Mouse (Mus musculus) limb, embryonic 14.5 days (tissue): ENCODE results near the gene Phc3. TPM values are rescaled to one million over a fixed set of nuclear protein-coding genes. Genes with fewer than 3 reads are reported as not detected.

Experiments
- ATAC-seq: fragments of 200-750 bp; cut with Nextera tagmentation; 2 replicates; pipeline ENCODE4 v1.8.0; 2017; ENCODE audit warnings: low read depth, moderate number of reproducible peaks, moderate TSS enrichment; ENCODE audit not compliant: low FRiP score
- DNase-seq: peaks from one replicate; pipeline ENCODE4 v3.0.0-alpha.2; 2015; ENCODE audit warnings: low spot score
- H3K27ac ChIP-seq: fragments of 300-500 bp; sonication (generic); replicated peaks from 2 replicates; pipeline ENCODE4 v1.5.1; 2014; ENCODE audit warnings: low read depth, mild to moderate bottlenecking, low read length, moderate library complexity, mixed read lengths
- H3K27me3 ChIP-seq: fragments of 300-500 bp; sonication (generic); 2 replicates; pipeline ENCODE4 v1.6.1; 2014; ENCODE audit warnings: low read length, mixed read lengths; ENCODE audit not compliant: control insufficient read depth, insufficient read depth
- H3K36me3 ChIP-seq: fragments of 300-500 bp; sonication (generic); 2 replicates; pipeline ENCODE4 v1.6.1; 2014; ENCODE audit warnings: mild to moderate bottlenecking, low read length, moderate library complexity, mixed read lengths; ENCODE audit not compliant: control insufficient read depth, insufficient read depth
- H3K4me1 ChIP-seq: fragments of 300-500 bp; sonication (generic); 2 replicates; pipeline ENCODE4 v1.6.1; 2014; ENCODE audit warnings: antibody characterized with exemption, low read length, mixed read lengths; ENCODE audit not compliant: control insufficient read depth, insufficient read depth
- H3K4me2 ChIP-seq: fragments of 300-500 bp; sonication (generic); replicated peaks from 2 replicates; pipeline ENCODE4 v1.6.1; 2014; ENCODE audit warnings: low read depth, mild to moderate bottlenecking, low read length, moderate library complexity; ENCODE audit not compliant: severe bottlenecking
- H3K4me3 ChIP-seq: fragments of 300-500 bp; sonication (generic); replicated peaks from 2 replicates; pipeline ENCODE4 v1.5.1; 2014; ENCODE audit warnings: low read length
- H3K9ac ChIP-seq: fragments of 300-500 bp; sonication (generic); 2 replicates; pipeline ENCODE4 v1.6.1; 2014; ENCODE audit warnings: mild to moderate bottlenecking, low read depth, low read length, moderate library complexity; ENCODE audit not compliant: severe bottlenecking
- H3K9me3 ChIP-seq: fragments of 300-500 bp; sonication (generic); 2 replicates; pipeline ENCODE4 v1.6.1; 2016; ENCODE audit warnings: low read length; ENCODE audit not compliant: control insufficient read depth
- POLR2A ChIP-seq: fragments of 200-500 bp; IDR thresholded peaks from 2 replicates; pipeline ENCODE4 v1.8.0; 2012; ENCODE audit warnings: inconsistent platforms, mild to moderate bottlenecking, moderate library complexity, borderline replicate concordance; ENCODE audit not compliant: insufficient read depth, insufficient read length; ENCODE audit errors: extremely low read depth
- WGBS: fragments of 180-500 bp; shearing (Covaris S2); extraction: QIAGEN DNeasy Blood & Tissue Kit; methylation state at CpG from one replicate; pipeline ENCODE4 v1.1.7; 2014; 5-methylcytosine and 5-hydroxymethylcytosine counted together
- polyA plus RNA-seq, 2 experiments: library from polyadenylated mRNA; depleted of rRNA in 1 of 2; stranded (reverse) in 1 of 2; unstranded in 1 of 2; fragments of >200 nt; fragmentation: Nextera tagmentation in 1 of 2; extraction: Ambion mirVana in 1 of 2; gene quantifications; 2 replicates each; pipeline versions ENCODE4 v1.2.1 to v1.2.3; 2012 to 2014

Gene Phc3
- polyA plus RNA-seq, 2 experiments = 7.9 to 16.9 TPM

DNA sequence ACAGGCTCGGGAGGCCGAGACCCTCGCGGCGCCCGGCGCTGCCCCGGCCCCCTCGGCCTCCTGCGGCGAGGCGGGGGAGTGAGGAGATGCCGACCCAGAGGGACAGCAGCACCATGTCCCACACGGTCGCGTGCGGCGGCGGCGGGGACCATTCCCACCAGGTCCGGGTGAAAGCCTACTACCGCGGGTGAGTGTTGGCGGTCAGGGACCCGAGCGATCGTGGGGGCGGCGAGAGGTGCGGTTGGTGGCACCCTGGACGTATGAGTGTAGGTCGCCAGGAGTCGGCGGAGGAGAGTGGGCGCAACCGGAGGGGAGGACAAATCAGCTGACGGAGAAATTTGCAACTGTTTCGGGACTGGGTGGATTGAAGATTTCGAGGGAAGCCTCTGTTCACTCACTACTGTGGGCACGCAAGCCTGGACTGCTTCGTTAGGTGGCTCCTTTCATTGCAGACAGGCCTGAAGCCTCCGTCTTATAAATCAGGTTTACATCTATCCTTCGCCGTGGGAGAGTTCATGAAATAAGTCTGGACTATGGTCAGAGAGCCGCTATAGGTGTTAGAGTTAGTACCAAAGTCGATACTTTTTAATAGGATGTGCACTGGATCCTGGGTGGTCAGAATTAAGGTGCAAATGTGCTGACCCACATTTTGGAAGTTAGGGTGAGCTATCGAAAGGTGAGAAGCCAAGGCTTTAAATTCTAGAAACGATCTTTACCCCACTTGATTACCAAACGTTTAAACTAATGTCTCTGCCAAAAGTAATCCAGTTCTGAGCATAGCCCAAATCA lies 26.9 kb upstream of the Phc3 start:
- TF ChIP-seq POLR2A = no peak
- peak overlapping the region; percentile 85 for H3K9ac ChIP-seq
- H3K4me1 ChIP-seq = peaks cover 28% of the 10 kb centered on the region
- H3K9me3 ChIP-seq = no peaks in the 10 kb centered on the region
- no peaks in the 10 kb centered on the region for H3K27me3 ChIP-seq
- DNase-seq (peak; percentile 59), ATAC-seq (peak; percentile 38)
- under 1% methylated on average over 39 of the region's 49 CpGs for WGBS
- H3K4me2 ChIP-seq = peak overlapping the region; percentile 72
- peak overlapping the region; percentile 91 for H3K4me3 ChIP-seq
- no peaks in the 10 kb centered on the region for H3K36me3 ChIP-seq
- H3K27ac ChIP-seq = peak overlapping the region; percentile 79

GRCm38 (mm10) chr3:30995283-30995898 lies 26.2 kb upstream of the Phc3 start, which contains the start of gene Prkci:
TSS of gene Prkci (plus strand) at chr3:30995747.
- Histone ChIP-seq H3K27me3 (no peaks in the 10 kb centered on the region), H3K4me3 (peak within 1 kb of the TSS; percentile 91), H3K4me1 (peaks cover 28% of the 10 kb centered on the region), H3K36me3 (no peaks in the 10 kb centered on the region), H3K27ac (peak within 1 kb of the TSS; percentile 79), H3K9me3 (no peaks in the 10 kb centered on the region), H3K9ac (peak within 1 kb of the TSS; percentile 85), H3K4me2 (peak within 1 kb of the TSS; percentile 72)
- peak; percentile 77; the same call in 1 of the 2 replicates for TF ChIP-seq POLR2A
- under 1% methylated on average over 36 of the region's 50 CpGs for WGBS
- peak; percentile 98 for DNase-seq
- peak; percentile 98 for ATAC-seq

DNA sequence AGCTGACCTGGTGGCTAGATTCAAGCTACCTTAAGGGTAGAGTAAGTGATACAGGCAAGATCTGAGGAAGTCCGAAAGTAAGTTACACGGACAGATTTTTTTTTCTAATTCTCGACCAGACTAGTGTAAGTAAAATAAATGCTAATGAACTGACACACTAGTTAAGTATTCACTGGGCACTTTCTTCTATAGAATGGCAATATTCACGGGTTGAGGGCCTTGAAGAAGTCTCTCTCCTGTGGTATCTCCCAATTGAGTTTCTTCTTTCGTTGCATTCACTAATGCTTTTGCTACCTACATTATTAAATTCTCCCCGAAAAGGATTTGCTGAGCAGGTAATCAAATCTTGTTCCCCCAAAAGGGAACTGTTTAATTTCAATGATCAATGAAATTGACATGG lies 25.6 kb upstream of the Phc3 start:
- WGBS = 19% methylated on average over 6 of the region's 6 CpGs

GRCm38 (mm10) chr3:30993066-30993573 lies 23.9 kb upstream of the Phc3 start:
- ATAC-seq (no peak), DNase-seq (no peak)
- no peak overlapping the region for H3K4me2 ChIP-seq
- no peak overlapping the region for H3K9ac ChIP-seq
- peaks cover 10% of the 10 kb centered on the region for H3K4me1 ChIP-seq
- no peak overlapping the region for H3K4me3 ChIP-seq
- H3K9me3 ChIP-seq = no peaks in the 10 kb centered on the region
- TF ChIP-seq POLR2A = no peak
- H3K27ac ChIP-seq = no peak overlapping the region
- H3K36me3 ChIP-seq = no peaks in the 10 kb centered on the region
- no peaks in the 10 kb centered on the region for H3K27me3 ChIP-seq

More for the DNA sequence above, 25.6 kb upstream of the Phc3 start:
- no peak for TF ChIP-seq POLR2A
- Histone ChIP-seq H3K27me3 (no peaks in the 10 kb centered on the region), H3K4me2 (peak overlapping the region; percentile 72), H3K9me3 (no peaks in the 10 kb centered on the region), H3K27ac (0 out of 2 replicates have a peak overlapping the region, but pooled peaks have one; percentile 79), H3K9ac (peak overlapping the region; percentile 85; the same call in 1 of the 2 replicates), H3K4me3 (peak overlapping the region; percentile 91), H3K36me3 (no peaks in the 10 kb centered on the region), H3K4me1 (peaks cover 24% of the 10 kb centered on the region)
- ATAC-seq = no peak
- no peak for DNase-seq

DNA sequence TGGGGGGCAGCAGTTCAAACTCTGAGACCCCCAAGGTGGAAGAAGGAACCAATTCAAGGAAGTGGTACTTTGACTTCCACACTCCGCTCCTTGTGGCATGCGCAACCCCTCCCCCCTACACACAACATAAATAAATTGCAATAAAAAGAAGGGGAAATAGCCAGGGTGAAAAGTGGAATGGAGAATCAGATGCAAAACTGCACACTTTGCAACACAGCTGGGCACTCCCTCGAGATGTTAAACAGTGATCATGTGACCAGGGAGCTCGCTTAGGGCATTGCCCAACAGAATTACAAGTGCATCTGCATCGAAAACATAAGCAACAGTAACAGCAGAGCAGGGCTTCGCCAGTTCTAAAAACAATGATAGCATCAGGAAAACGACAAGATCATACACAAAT lies 22.9 kb upstream of the Phc3 start:
- WGBS = 74% methylated on average over 7 of the region's 7 CpGs
- peaks cover 7% of the 10 kb centered on the region for H3K4me1 ChIP-seq
- DNase-seq (no peak), ATAC-seq (no peak)
- H3K9ac ChIP-seq = no peak overlapping the region
- TF ChIP-seq POLR2A = no peak
- H3K36me3 ChIP-seq = no peaks in the 10 kb centered on the region
- no peak overlapping the region for H3K4me3 ChIP-seq
- no peaks in the 10 kb centered on the region for H3K27me3 ChIP-seq
- no peak overlapping the region for H3K27ac ChIP-seq
- no peak overlapping the region for H3K4me2 ChIP-seq
- no peaks in the 10 kb centered on the region for H3K9me3 ChIP-seq
